Mouse (Mus musculus): ENCODE data around the gene 4930564D02Rik.

GRCm38 (mm10) chr3:105072536-105072935 lies 5.9 kb downstream of the 4930564D02Rik start:
- TF ChIP-seq CTCF (IDR thresholded peaks at IDR 0.05; ENCODE audit: control insufficient read depth, insufficient read depth, low read length) (no peak), POLR2A (IDR thresholded peaks at IDR 0.05; ENCODE audit: borderline replicate concordance, control insufficient read depth, low read depth, low read length) (no peak)

Measured in bone marrow, adult 2 months (tissue).